Mouse (Mus musculus): ENCODE measurements around the gene Cacna1a.
A peak's percentile ranks its signal among the peaks of the same experiment; 100 is the strongest.

Cacna1a gene

DNA sequence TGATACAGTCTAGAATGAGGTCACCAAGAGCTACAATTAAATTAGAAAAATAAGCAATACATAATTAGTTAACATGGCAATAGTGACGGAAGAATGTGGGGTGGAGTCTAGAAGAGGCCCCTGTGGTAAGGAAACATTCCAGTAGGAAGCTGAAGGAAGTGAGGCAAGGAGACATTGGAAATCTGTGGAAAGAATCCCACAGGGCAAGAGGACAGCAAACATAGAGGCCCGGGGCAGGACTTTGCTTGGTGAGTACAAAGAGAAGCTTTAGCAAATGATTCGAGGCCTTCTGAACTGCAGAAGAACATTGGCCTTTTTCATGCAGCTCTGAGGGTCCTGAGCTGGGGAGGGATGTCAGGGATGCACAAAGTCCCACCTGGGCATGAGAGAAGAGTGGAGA, at the start of gene Cacna1a:
Gene Cacna1a (plus strand): TSS at position 166 of the 400 bp plus-strand sequence.
- DNase-seq, result no peak

DNA sequence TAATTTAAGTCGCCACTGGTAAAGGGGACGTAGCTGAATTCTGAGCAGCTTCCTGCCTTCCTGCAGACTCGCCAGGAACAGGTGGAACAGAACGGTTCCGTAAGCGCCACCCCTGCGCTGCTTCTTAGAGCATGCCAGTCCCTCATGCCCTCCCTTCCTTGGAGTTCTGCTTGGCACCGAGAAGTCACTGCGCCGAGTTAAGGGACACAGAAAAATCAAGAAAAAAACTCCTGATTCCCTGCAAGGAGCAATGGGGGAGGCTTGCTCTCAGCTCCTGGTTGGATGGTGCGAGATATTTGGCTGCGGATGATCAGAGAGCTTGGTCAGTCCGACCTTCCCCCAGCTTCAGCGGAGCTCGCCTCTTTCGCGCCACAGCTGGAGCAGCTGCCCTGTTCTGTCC, 49.7 kb upstream of the Cacna1a start:
- peak; percentile 72 for DNase-seq

DNA sequence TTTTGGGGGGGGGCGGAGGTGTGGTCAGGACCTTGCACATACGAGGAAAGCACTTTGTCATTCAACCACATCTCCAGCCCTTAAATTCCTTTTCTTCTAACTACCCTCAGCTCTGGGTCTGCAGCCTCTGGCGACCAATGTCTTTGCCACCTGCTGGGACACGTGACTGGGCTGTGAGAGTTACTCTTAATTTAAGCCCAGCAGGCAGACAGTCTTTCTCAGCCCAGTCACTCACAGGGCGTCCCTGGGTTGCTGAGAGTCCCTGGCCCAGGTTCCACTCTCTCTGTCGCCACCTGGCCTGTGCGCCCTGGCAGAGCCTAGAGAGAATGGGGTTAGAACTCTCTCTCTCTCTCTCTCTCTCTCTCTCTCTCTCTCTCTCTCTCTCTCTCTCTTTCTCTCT, 48.9 kb upstream of the Cacna1a start:
- peak; percentile 70 for DNase-seq

DNA sequence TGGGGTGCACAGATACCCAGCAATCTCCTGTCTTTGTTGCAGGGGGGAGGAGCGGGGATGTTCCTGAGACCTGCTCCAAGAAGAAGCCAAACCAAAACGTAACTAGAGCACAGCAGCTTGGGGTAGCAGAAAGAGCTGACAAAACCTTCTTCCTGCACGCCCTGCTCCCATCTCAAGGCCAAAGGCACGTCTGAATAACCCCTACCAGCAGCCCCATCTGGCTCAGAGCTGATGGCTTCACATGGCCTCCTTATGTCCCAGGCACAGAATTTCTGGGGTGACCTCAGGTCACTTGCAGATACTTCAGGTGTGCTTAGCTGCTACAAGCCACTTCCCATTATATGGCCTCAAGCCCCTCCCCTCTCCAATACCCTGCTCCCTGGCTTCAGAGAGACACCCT, 48.4 kb upstream of the Cacna1a start:
- DNase-seq, result peak; percentile 57

- no peak for DNase-seq
Measured at GRCm38 (mm10) chr8:84340671-84341070, 47.6 kb upstream of the Cacna1a start.

GRCm38 (mm10) chr8:84345493-84345892, 42.7 kb upstream of the Cacna1a start:
- no peak for DNase-seq

GRCm38 (mm10) chr8:84346421-84346820, 41.8 kb upstream of the Cacna1a start:
- no peak for DNase-seq

- peak; percentile 10 for DNase-seq
Measured at GRCm38 (mm10) chr8:84349526-84349925, 38.7 kb upstream of the Cacna1a start.

DNA sequence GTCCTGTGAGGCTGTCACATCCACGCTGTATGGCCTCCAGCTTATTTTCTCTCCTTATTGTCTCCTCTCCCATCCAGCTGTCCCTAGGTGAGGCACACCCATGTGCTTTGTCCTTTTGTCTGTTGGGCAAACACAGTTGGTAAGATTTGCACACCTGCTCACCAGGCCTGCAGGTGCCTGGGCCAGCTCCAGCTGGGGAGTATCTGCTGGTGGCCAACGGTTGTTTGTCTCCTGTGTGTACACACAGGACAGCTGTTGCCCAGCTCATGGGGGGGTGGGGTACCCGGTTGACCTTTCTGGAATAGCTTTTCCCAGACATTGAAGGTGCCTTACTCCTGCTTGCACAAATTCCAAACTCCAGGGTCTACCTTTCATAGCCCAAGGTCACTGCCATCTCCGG, 37.3 kb upstream of the Cacna1a start:
- DNase-seq, result no peak

DNA sequence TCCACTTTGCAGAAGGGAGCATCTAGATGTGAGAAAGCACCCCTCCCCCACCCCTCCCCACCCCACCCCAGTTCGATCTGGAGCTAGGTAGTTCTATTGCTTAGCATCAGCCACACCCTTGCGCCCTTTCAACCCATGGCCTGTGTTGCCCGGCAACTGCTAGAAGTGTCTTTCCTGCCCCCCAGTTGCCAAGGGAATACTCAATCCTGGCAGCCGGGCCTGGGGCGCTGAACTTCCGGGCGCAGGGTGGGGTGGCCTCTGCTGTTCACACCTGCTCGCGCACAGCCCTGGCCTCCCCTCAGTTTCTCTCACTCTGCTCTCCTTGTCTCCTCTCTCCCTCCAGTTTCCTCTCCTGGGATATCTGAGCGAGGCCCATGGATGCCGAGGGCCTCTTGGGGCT, 31.8 kb upstream of the Cacna1a start:
- no peak for DNase-seq

DNA sequence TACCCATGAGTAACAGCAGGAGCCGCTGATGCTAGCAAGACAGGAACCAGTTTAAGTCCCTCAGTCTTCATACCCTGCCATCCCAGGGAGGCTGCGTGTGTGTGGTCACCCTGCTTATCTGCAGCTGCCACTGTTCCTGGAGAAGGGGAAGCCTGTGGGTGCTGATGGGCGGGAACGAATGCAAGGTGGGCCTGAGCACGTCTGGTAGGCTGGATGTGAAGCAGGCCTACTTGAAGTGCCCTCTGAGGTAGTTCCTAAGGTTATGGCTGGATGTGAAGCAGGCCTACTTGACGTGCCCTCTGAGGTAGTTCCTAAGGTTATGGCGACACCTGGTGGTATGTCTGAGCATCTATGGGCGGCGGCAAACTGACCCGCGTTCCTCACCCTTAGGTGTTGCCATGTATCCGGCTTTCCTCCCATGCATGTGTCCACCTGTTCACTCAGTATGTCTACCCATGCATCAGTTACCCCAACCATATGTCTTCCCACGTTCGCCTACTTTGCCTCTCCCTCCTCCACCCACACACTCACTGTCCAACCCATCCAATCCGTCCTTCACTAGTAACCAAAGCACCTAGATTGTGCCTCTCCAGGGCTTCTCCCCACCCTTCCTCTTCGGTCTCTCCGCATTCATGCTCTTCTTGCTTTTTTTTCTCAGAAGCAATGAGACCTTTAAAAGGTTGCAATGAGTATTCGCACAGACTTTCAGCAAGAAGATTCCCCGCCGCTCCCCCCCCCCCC, 30.4 kb upstream of the Cacna1a start:
- peak; percentile 90 for DNase-seq

GRCm38 (mm10) chr8:84363428-84364134, 24.7 kb upstream of the Cacna1a start:
- peak; percentile 90 for DNase-seq

GRCm38 (mm10) chr8:84365197-84365596, 23.0 kb upstream of the Cacna1a start:
- DNase-seq, result no peak

DNA sequence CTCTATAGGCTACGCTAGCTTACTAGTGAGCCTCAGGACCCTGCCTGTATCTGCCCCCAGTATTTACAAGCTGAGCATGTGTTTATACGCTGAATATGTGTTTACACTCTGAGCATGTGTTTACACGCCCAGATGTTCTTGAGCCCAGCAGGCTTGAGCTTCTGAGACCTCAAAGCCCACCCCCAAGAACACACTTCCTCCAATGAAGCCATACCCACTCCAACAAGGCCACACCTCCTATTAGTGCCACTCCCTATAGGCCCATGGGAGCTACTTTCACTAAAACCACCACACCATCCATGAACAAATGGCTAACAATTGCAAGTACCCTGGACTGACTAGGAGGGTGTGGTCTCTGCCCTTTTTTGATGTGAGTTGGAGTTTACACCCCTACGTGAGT, 17.3 kb upstream of the Cacna1a start:
- DNase-seq, result no peak

- DNase-seq, result no peak
Measured at GRCm38 (mm10) chr8:84375038-84375437, 13.2 kb upstream of the Cacna1a start.

DNA sequence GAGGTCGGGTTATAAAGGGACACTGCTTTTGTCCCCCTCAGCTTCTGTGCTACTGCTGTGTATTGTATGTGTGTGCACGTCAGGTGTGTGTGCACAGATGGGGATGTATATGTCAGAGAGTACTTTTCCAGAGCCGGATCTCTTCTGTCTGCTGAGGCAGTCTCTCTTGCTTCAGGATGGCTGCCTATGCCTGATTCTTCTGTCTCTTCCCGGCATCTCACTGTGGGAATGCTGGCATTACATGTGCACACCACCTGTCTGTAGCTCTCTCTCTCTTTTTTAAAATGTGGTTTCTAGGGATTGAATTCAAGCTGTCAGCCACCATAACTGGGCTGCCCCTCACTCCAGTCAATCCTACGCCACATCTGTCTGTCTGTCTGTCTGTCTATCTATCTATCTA, 12.4 kb upstream of the Cacna1a start:
- DNase-seq, result no peak

DNA sequence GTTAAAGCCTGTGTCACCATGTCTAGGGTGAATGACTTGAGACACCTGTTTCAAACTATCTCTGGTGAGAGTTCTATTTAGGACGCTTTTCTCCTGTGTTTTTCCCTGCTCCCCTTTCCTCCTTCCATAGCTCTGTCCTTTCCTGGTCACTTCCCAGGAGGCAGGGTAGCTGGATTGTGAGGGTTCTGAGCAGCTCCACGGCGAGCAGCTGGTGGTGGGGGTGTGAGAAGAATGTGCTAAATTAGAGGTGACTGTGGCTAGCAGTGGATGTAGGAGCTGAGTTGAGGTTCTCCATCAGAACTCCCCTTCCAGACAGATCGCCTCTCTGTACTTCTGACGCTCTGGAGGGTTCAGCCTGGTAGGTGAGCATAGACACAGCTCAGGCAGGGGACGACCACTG, 11.7 kb upstream of the Cacna1a start:
- no peak for DNase-seq

DNA sequence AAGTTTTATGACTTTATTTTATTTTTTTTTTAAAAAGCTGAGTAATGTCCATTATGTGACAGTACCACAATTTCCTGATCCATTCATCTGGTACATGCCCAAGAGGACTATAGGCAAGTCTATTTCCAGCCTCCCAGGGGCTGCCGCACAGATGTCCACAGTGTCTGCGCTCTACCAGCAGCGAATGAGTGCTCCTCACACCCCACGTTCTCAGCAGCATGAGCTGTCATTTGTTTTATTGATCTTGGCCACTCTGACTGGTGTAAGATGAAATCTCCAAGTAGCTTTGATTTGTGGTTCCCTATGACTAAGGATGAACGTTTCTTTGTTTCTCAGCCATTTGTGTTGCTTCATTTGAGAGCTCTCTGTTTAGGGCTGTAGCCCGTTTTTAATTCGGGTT, 6.6 kb upstream of the Cacna1a start:
- no peak for DNase-seq

GRCm38 (mm10) chr8:84388773-84389172, 533 bp downstream of the Cacna1a start:
- no peak for DNase-seq

GRCm38 (mm10) chr8:84389173-84389572, 933 bp downstream of the Cacna1a start:
- DNase-seq, result no peak

- no peak for DNase-seq
Measured at GRCm38 (mm10) chr8:84391611-84392010, 3.4 kb downstream of the Cacna1a start.

- DNase-seq, result no peak
Measured at GRCm38 (mm10) chr8:84395751-84396457, 7.7 kb downstream of the Cacna1a start.

DNA sequence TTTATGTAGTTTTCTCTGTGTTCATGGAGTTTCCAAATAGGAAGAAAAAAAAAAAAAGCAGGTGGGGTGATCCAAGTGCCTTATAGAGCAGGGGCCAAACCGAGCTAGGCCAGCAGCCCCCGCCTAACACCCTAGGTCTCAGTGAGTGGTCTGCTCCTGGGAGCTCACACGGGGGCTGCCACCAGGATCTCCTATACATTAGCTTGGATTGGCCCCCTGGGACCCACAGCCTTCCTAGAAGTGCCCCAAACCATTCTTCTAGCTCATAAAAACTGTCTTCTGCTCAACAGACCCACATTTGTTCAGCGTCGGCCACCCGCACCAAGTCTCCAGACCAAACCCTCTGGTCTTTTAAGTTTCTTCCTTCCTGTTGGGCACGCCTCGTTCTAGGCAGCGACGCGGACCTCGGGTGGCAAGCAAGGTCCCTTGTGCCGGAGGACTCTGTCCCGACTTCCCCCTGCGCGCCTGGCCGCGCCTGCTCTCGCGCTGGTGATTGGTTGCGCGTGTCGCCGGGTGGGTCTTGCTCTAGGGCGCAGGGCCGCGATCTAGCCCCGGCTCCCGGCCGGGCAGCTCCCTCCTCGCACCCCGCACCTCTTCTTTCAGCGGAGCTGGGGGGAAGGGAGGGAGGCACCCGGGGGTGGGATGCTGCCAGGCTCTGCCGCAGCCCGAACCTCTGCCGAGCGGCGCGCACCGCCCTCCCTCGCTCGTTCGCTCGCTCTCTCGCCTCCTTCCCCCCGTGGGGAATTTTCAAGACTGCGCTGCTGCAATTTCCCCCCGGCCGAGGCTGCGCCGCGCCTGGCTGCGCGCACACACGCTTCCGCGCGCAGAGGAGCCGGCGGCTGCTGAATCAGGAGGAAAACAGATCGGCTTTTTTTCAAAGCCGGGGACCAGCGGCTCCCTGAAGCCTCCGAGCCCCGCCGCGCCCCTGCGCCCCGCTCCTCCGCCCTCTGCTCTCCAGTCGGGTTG, 25.9 kb downstream of the Cacna1a start:
- peak; percentile 77 for DNase-seq

Measured in cerebellum, adult 8-10 months (tissue).